Mouse (Mus musculus) thymus, postnatal 36 days (tissue): Measurements from ENCODE around the gene Serinc1.
"Not testable (repeated sequence)": the region's sequence is repeated elsewhere in the genome, so short reads cannot be mapped to it uniquely, and the experiment has no call there.

ENCODE experiments used
- DNase-seq, 2 experiments: peaks; one replicate each; pipeline ENCODE4 v3.0.0; 2022; ENCODE audit warnings: mixed read lengths in 2 of 2

Serinc1 gene

GRCm38 (mm10) chr10:57532218-57533101, at the start of gene Serinc1:
Gene Serinc1, minus strand, starts transcription at chr10:57532530.
- peak; percentile 89 to 94 for DNase-seq

DNA sequence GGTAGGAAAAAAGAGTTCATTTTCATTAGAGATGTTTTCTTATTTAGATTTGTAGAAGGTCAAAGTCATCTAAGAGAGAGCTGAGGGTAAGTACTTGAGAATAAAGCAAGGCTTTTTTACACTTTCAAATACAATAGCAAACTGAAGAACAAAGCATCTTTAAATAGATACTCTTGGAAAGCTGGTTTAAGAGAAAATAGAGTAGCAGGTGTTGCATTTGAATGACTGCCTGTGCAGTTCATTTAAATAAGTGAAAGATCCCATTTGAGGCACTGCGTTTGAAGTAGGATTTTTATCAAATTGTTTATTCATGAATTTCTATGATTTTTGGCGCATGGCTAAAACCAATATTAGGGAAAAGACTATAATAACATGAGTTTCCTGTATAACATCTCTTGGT, 44.4 kb upstream of the Serinc1 start:
- DNase-seq, result no peak

DNA sequence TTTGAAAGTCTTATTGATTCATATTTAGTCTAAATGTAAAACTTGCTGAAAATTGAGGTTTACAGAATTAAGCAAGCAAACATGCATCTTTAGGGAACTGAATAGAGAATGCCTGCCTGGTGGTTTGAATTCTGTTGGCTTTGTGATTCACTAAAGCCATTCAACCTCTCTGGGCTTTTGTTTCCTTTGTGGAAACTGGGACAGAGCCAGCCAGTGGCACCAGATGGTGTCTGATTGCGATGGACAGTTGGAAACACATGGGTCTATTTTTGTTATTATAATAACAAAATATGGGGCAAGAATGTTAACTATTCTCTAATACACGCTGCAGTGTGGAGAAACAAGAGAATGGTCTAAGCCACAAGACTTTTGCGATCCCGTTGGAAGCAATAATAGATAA, 39.8 kb upstream of the Serinc1 start:
- no peak for DNase-seq

- DNase-seq, result peak; percentile 45 to 57
Observed at GRCm38 (mm10) chr10:57571211-57571730, 38.9 kb upstream of the Serinc1 start.

GRCm38 (mm10) chr10:57569023-57569931, 36.9 kb upstream of the Serinc1 start:
- no peak for DNase-seq

DNA sequence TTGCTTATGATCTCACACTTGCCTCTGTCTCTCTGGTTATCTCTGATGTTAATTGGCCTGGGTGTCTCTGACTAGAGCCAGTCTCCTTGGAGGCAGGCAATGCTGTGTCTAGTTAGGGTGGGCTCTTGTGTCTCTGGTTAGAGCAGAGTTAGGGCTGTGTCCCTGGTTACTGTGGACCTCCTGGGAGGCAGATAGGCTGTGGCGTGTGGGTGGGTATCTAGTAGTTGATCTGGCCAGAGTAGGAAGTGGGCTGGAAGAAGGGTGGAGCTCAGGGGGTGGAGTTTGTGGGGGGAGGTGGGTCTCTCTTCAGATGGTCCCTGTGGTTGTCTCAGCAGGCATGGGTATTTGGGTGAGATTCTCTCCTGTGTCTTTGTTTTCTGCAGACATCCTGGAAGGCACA, 33.9 kb upstream of the Serinc1 start:
- DNase-seq, result peak; percentile 2 to 8

- DNase-seq, result no peak
Observed at GRCm38 (mm10) chr10:57557597-57557996, 25.3 kb upstream of the Serinc1 start.

DNA sequence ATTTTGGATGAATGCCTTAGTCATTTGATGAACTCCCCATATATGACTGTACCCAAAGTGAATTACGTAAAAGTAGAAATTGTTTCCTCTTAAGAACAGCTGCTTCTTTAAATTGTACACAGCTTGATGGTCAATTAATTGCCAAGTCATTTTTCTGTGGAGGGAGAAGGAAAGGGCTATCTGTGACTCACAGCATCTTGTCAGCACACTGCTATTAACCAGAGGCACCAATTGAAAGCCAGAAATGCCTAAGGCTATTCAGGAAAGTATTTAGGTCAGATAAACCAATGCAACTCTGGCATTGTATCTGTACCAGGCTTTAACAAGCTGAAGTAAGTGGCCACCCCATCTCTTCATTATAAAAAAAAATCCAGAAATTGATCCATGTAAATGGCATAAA, 21.4 kb upstream of the Serinc1 start:
- no peak for DNase-seq

- no peak for DNase-seq
Observed at GRCm38 (mm10) chr10:57549631-57550030, 17.3 kb upstream of the Serinc1 start.

DNA sequence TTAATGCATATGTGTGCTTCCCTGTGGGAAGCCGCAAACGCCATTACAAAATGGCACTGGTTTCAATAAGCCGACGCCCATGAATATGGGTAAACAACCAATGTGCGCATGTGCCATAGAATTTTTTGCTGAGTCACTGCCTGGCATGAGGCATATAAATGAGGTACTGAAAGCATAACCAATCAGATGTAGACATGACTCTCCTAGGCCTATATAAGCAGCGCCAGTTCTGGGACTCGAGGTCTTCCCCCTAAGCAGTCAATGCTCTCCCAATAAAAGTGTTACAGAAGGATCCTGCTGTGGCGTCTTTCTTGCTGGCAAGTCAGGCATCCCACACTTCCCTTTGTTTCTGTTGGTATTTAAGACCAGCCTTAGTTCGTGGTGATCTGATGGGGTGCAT, 11.6 kb upstream of the Serinc1 start:
- not testable (repeated sequence) for DNase-seq

GRCm38 (mm10) chr10:57531616-57532217, 613 bp downstream of the Serinc1 start:
- no peak for DNase-seq

DNA sequence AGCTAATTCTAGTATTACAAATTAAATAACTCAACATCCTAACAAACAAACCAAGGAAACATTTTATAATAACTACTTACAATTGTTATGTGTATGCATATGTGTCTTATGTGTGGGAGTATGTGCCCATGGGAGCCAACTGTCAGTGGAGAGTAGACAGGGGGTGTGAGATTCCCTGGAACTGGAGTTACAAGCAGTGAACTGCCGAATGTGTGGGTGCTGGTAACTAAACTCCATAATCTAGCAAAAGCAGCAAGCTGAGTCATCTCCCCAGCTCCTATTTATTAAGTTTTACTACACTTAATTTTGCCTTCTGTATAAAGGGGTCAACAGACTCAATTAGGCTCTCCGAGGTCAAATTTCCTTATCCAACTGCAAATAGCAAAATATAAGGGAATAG, 1.3 kb downstream of the Serinc1 start:
- no peak for DNase-seq

DNA sequence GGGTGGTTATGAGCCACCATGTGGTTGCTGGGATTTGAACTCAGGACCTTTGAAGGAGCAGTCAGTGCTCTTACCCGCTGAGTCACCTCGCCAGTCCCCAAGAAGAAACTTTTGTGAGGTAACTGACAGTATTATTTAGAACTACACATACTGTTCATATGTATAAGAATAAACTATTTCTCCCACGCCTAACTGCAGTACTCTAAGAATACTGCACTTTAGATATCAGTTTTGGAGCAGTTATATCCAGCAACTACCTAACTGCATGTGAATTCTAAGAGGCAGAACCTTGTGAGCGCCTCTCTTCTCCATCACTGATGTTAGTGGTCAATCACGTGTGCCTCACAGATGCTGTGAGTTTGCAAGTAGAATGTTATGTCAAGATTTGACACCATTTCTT, 5.9 kb downstream of the Serinc1 start:
- DNase-seq, result no peak

DNA sequence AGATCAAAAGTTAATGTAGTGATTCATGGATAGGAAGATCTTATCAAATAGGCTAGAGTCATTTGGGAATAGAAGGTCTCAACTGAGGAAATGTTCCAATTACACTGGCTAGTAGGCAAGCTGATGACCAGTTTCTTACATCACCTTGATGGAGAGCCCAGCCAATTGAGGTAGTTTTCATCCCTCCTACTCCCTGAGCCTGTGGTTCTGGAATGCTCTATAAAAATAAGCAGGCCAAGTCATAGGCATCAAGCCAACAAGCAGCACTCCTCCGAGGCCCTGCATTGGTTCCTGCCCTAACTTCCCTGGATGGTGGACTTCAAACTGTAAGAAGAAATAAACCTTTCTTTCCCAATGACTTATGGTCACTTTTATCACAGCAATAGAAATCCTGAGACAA, 17.1 kb downstream of the Serinc1 start:
- no peak for DNase-seq

DNA sequence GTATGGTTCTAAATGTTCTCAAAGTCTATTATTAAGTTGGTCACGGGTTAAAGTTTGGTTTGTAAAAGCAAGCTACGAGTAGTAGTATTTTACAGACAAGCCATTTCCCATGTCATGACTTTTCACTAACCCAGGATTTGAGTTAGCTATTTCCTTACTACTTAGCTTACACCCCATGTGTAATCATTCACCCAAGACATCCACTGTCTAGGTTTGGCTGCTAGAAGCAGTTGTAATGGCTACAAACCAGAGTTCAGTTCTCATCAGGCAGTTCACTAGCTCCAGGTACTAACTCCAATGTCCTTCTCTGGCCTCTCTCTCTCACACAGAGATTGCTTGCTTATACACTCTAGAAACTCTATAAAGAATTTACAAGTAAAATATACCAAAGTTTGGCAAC, 17.7 kb downstream of the Serinc1 start:
- DNase-seq, result no peak

- no peak for DNase-seq
Observed at GRCm38 (mm10) chr10:57499414-57500156, 32.7 kb downstream of the Serinc1 start.

- no peak for DNase-seq
Observed at GRCm38 (mm10) chr10:57492050-57492449, 40.3 kb downstream of the Serinc1 start.

DNA sequence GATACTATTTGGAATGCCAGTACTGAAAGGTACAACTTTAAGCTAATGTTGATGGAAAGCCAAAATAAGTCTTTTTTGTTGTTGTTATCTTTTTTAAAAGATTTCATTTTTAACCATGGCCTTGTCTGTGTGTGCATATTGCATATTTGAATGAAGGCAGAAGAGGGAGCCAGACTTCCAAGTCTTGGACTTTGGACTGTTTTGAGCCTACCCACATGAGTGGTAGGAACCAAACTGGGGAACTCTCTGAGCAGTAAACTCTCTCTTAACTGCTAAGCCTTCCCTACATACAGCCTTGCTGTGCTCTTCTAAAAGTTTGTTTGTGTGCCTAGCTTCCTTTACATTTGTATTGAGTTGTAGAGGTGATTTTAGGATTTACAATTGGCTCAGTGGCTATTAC, 43.7 kb downstream of the Serinc1 start:
- no peak for DNase-seq

DNA sequence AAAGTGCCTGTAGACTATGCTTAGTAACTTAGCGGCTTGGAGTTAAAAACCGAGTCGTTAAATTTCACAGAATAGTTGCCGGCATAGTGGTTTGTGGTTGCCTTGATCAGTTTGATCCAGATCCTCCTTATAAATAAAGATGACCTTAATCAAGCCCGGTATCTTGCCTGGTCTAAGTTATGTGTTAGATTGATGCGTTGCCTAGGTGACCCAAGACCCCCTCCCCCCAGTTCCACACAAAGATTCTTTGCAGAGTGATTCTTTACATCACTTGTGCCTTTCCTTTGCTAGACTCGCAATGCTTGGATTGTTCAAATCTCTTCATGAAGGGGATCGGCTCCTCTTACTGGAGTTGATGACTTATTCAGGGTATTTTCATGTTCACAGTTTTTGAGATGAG, 45.1 kb downstream of the Serinc1 start:
- DNase-seq, result no peak

GRCm38 (mm10) chr10:57486542-57487071, 45.7 kb downstream of the Serinc1 start:
- no peak for DNase-seq

GRCm38 (mm10) chr10:57485908-57486541, 46.3 kb downstream of the Serinc1 start, which contains the start of gene Hsf2:
Gene Hsf2, plus strand, starts transcription at chr10:57486385.
- DNase-seq, result peak; percentile 92 to 97
